10 mouse cellular contexts compared by ENCODE assay signal in genomic region chr11:76350931-76351623, GRCm38 (mm10). TPM values are rescaled to one million over a fixed set of nuclear protein-coding genes. Genes with fewer than 3 reads are reported as not detected.
DNase-seq lines count a peak whose midpoint lies in the region; ATAC-seq and TF ChIP-seq lines count a peak whose summit lies in the region.
"Had no signal": no experiment of that assay in that cellular context is flagged by ENCODE, and none has a peak within 500 bp of the region (broad histone marks: within the 10 kb centered on the region; RNA-seq: fewer than 3 reads in every experiment).

No protein-coding gene starts in this region.

- TF ChIP-seq CTCF in E14TG2a.4 (conservative IDR thresholded peaks at IDR 0.05; ENCODE audit: low read length): no peak
- TF ChIP-seq CTCF in brain, embryonic 14.5 days (IDR thresholded peaks at IDR 0.05; ENCODE audit: borderline replicate concordance, extremely low read depth, insufficient read depth, insufficient read length): no peak

- H3K4me1 ChIP-seq in E14TG2a.4 (replicated peaks; ENCODE audit: low read depth, low read length): peaks cover 77% of the 10 kb centered on the region
- peaks cover 34% of the 10 kb centered on the region for H3K4me1 ChIP-seq in forebrain, embryonic 14.5 days (ENCODE audit: control insufficient read depth, insufficient read depth, low read length)
- peaks cover 76% of the 10 kb centered on the region for H3K4me1 ChIP-seq in limb, embryonic 13.5 days

- H3K4me3 ChIP-seq in E14TG2a.4 (replicated peaks; ENCODE audit: low read length): peak overlapping the region; percentile 3; the same call in 1 of the 2 replicates
- H3K4me3 ChIP-seq in forebrain, embryonic 14.5 days (ENCODE audit: low read depth, low read length): no peak overlapping the region
- no peak overlapping the region for H3K4me3 ChIP-seq in limb, embryonic 13.5 days

- no peaks in the 10 kb centered on the region for H3K9me3 ChIP-seq in E14TG2a.4 (ENCODE audit: low read length)
- H3K9me3 ChIP-seq in forebrain, embryonic 14.5 days (replicated peaks; ENCODE audit: control insufficient read depth, low read length): no peaks in the 10 kb centered on the region
- H3K9me3 ChIP-seq in limb, embryonic 13.5 days: no peaks in the 10 kb centered on the region

- H3K4me2 ChIP-seq in forebrain, embryonic 14.5 days (ENCODE audit: low read length): no peak overlapping the region
- H3K4me2 ChIP-seq in limb, embryonic 13.5 days (replicated peaks): peak overlapping the region; percentile 7

- no peaks in the 10 kb centered on the region for H3K36me3 ChIP-seq in E14TG2a.4 (ENCODE audit: insufficient read depth, low read length)
- no peaks in the 10 kb centered on the region for H3K36me3 ChIP-seq in forebrain, embryonic 14.5 days (ENCODE audit: control insufficient read depth, insufficient read depth, low read length)
- peaks cover 3% of the 10 kb centered on the region; the same call in 1 of the 2 replicates for H3K36me3 ChIP-seq in limb, embryonic 13.5 days

- peak; percentile 73 for DNase-seq in brain, embryonic 14.5 days (ENCODE audit: low read depth)
- peak; percentile 58 for DNase-seq in forebrain, embryonic 14.5 days (ENCODE audit: low spot score)
- DNase-seq in layer of hippocampus, adult 9-11 months: no peak
- DNase-seq in adrenal gland, postnatal 25 days: no peak
- DNase-seq in urinary bladder, postnatal 10 days (ENCODE audit: low spot score): no peak
- DNase-seq: cerebellum, adult 11 months had no signal

- 7% methylated on average over 10 of the region's 10 CpGs for WGBS in forebrain, embryonic 14.5 days
- WGBS in limb, embryonic 13.5 days: 16% methylated on average over 10 of the region's 10 CpGs

- no peak for ATAC-seq in forebrain, embryonic 14.5 days
- no peak for ATAC-seq in limb, embryonic 13.5 days (ENCODE audit: low FRiP score, low read depth)
- no peak for ATAC-seq in frontal cortex, adult (ENCODE audit: low TSS enrichment)
- ATAC-seq: inflammation-experienced regulatory T-cells, adult 6 months had no signal

- no peak overlapping the region for H3K9ac ChIP-seq in forebrain, embryonic 14.5 days (ENCODE audit: low read length)
- no peak overlapping the region for H3K9ac ChIP-seq in limb, embryonic 13.5 days

- H3K27ac ChIP-seq in forebrain, embryonic 14.5 days (ENCODE audit: low read depth, low read length): no peak overlapping the region; the same call in 1 of the 2 replicates
- H3K27ac ChIP-seq in limb, embryonic 13.5 days: peak overlapping the region; percentile 44; the same call in 1 of the 2 replicates

- H3K27me3 ChIP-seq in E14TG2a.4 (ENCODE audit: insufficient read depth, low read length): peaks cover 90% of the 10 kb centered on the region
- H3K27me3 ChIP-seq in forebrain, embryonic 14.5 days (replicated peaks; ENCODE audit: control insufficient read depth, insufficient read depth, low read length): no peaks in the 10 kb centered on the region
- no peaks in the 10 kb centered on the region for H3K27me3 ChIP-seq in limb, embryonic 13.5 days

- TF ChIP-seq POLR2A in brain, embryonic 14.5 days (IDR thresholded peaks at IDR 0.05; ENCODE audit: borderline replicate concordance, extremely low read depth, insufficient read depth, insufficient read length, poor library complexity, severe bottlenecking): no peak

RNA-seq across cellular contexts. Expression of gene Nxn, which starts 47.9 kb away (rescaled TPM):
- 33.9 and 40.9 TPM in 2 replicates for polyA plus RNA-seq in brain, embryonic 14.5 days (2012; rRNA removed)
- polyA plus RNA-seq in forebrain, embryonic 14.5 days (2014; fragmentation: Nextera tagmentation; extraction: Ambion mirVana): 19.3 and 21.2 TPM in 2 replicates
- polyA plus RNA-seq in limb, embryonic 13.5 days (2015; fragmentation: Nextera tagmentation; extraction: Ambion mirVana): 55.4 and 57.6 TPM in 2 replicates
- total RNA-seq in adrenal gland, postnatal 25 days (2021): 23.8 and 29.5 TPM in 2 replicates

RNA-seq across cellular contexts. Expression of gene Timm22, which starts 55.7 kb away (rescaled TPM):
- 32.5 and 36.8 TPM in 2 replicates for polyA plus RNA-seq in brain, embryonic 14.5 days (2012; rRNA removed)
- polyA plus RNA-seq in forebrain, embryonic 14.5 days (2014; fragmentation: Nextera tagmentation; extraction: Ambion mirVana): 125 TPM in 2 replicates
- 125 and 126 TPM in 2 replicates for polyA plus RNA-seq in limb, embryonic 13.5 days (2015; fragmentation: Nextera tagmentation; extraction: Ambion mirVana)
- 38.9 and 47.4 TPM in 2 replicates for total RNA-seq in adrenal gland, postnatal 25 days (2021)

Comparison
In these comparisons a context has a peak if more than half of its experiments do, and no peak if none do; other contexts are left out.
1. DNase-seq: peak in brain, embryonic 14.5 days (single experiment) and forebrain, embryonic 14.5 days (single experiment); none in layer of hippocampus, adult 9-11 months (single experiment), adrenal gland, postnatal 25 days (single experiment) and urinary bladder, postnatal 10 days (single experiment).